Mouse (Mus musculus): ENCODE data around the gene Zmat3. TPM values are rescaled to one million over a fixed set of nuclear protein-coding genes. Genes with fewer than 3 reads are reported as not detected.

The Zmat3 gene
- total and polyA plus RNA-seq, 2 experiments from 2014 or later = 5.5 to 13.7 TPM

GRCm38 (mm10) chr3:32344825-32345224, 21.0 kb downstream of the Zmat3 start:
- H3K27me3 ChIP-seq (ENCODE audit: insufficient read depth, low read length) = no peaks in the 10 kb centered on the region
- no peaks in the 10 kb centered on the region for H3K9me3 ChIP-seq (ENCODE audit: low read length)
- DNase-seq (ENCODE audit: low spot score) (peak; percentile 15), ATAC-seq (ENCODE audit: low FRiP score) (no peak)
- H3K4me3 ChIP-seq (ENCODE audit: low read depth, low read length) = no peak overlapping the region
- H3K4me2 ChIP-seq (ENCODE audit: low read depth, low read length, poor library complexity, severe bottlenecking) = no peak overlapping the region
- peak; percentile 57 for TF ChIP-seq CTCF (IDR thresholded peaks at IDR 0.05)
- H3K36me3 ChIP-seq (ENCODE audit: insufficient read depth, low read length) = peaks cover 26% of the 10 kb centered on the region
- H3K4me1 ChIP-seq (ENCODE audit: insufficient read depth, low read length) = no peaks in the 10 kb centered on the region
- no peak overlapping the region for H3K27ac ChIP-seq (ENCODE audit: low read depth, low read length)
- 79% methylated on average over 5 of the region's 5 CpGs for WGBS
- no peak overlapping the region for H3K9ac ChIP-seq (replicated peaks; ENCODE audit: low read length, poor library complexity, severe bottlenecking)

- no peak overlapping the region for H3K4me3 ChIP-seq (ENCODE audit: low read depth, low read length)
- H3K9ac ChIP-seq (replicated peaks; ENCODE audit: low read length, poor library complexity, severe bottlenecking) = no peak overlapping the region
- H3K27me3 ChIP-seq (ENCODE audit: insufficient read depth, low read length) = no peaks in the 10 kb centered on the region
- H3K4me1 ChIP-seq (ENCODE audit: insufficient read depth, low read length) = no peaks in the 10 kb centered on the region
- 75% methylated on average over 12 of the region's 12 CpGs for WGBS
- peaks cover 29% of the 10 kb centered on the region for H3K36me3 ChIP-seq (ENCODE audit: insufficient read depth, low read length)
- ATAC-seq (ENCODE audit: low FRiP score) (peak; percentile 68), DNase-seq (ENCODE audit: low spot score) (peak; percentile 61)
- TF ChIP-seq CTCF (IDR thresholded peaks at IDR 0.05) = no peak
- no peak overlapping the region for H3K4me2 ChIP-seq (ENCODE audit: low read depth, low read length, poor library complexity, severe bottlenecking)
- no peaks in the 10 kb centered on the region for H3K9me3 ChIP-seq (ENCODE audit: low read length)
- H3K27ac ChIP-seq (ENCODE audit: low read depth, low read length) = peak overlapping the region; percentile 58
Measured at GRCm38 (mm10) chr3:32343371-32343770, 22.4 kb downstream of the Zmat3 start.

GRCm38 (mm10) chr3:32341434-32341833, 24.4 kb downstream of the Zmat3 start:
- Histone ChIP-seq H3K27me3 (ENCODE audit: insufficient read depth, low read length) (no peaks in the 10 kb centered on the region), H3K4me2 (ENCODE audit: low read depth, low read length, poor library complexity, severe bottlenecking) (no peak overlapping the region), H3K4me3 (ENCODE audit: low read depth, low read length) (no peak overlapping the region), H3K9me3 (ENCODE audit: low read length) (no peaks in the 10 kb centered on the region), H3K36me3 (ENCODE audit: insufficient read depth, low read length) (peaks cover 34% of the 10 kb centered on the region), H3K9ac (replicated peaks; ENCODE audit: low read length, poor library complexity, severe bottlenecking) (no peak overlapping the region), H3K27ac (ENCODE audit: low read depth, low read length) (no peak overlapping the region), H3K4me1 (ENCODE audit: insufficient read depth, low read length) (no peaks in the 10 kb centered on the region)
- ATAC-seq (ENCODE audit: low FRiP score) (no peak), DNase-seq (ENCODE audit: low spot score) (no peak)
- 94% methylated on average over 19 of the region's 19 CpGs for WGBS
- TF ChIP-seq CTCF (IDR thresholded peaks at IDR 0.05) = no peak

GRCm38 (mm10) chr3:32338231-32338630, 27.6 kb downstream of the Zmat3 start:
- no peak overlapping the region for H3K27ac ChIP-seq (ENCODE audit: low read depth, low read length)
- no peak overlapping the region for H3K4me3 ChIP-seq (ENCODE audit: low read depth, low read length)
- no peak overlapping the region for H3K9ac ChIP-seq (replicated peaks; ENCODE audit: low read length, poor library complexity, severe bottlenecking)
- peaks cover 26% of the 10 kb centered on the region for H3K36me3 ChIP-seq (ENCODE audit: insufficient read depth, low read length)
- H3K4me1 ChIP-seq (ENCODE audit: insufficient read depth, low read length) = no peaks in the 10 kb centered on the region
- WGBS = 70% methylated on average over 7 of the region's 7 CpGs
- DNase-seq (ENCODE audit: low spot score) = no peak
- H3K4me2 ChIP-seq (ENCODE audit: low read depth, low read length, poor library complexity, severe bottlenecking) = no peak overlapping the region
- H3K9me3 ChIP-seq (ENCODE audit: low read length) = no peaks in the 10 kb centered on the region
- ATAC-seq (ENCODE audit: low FRiP score) = no peak
- no peak for TF ChIP-seq CTCF (IDR thresholded peaks at IDR 0.05)
- H3K27me3 ChIP-seq (ENCODE audit: insufficient read depth, low read length) = no peaks in the 10 kb centered on the region

GRCm38 (mm10) chr3:32337770-32338169, 28.0 kb downstream of the Zmat3 start:
- Histone ChIP-seq H3K9ac (replicated peaks; ENCODE audit: low read length, poor library complexity, severe bottlenecking) (no peak overlapping the region), H3K4me1 (ENCODE audit: insufficient read depth, low read length) (no peaks in the 10 kb centered on the region), H3K27me3 (ENCODE audit: insufficient read depth, low read length) (no peaks in the 10 kb centered on the region), H3K27ac (ENCODE audit: low read depth, low read length) (no peak overlapping the region), H3K9me3 (ENCODE audit: low read length) (no peaks in the 10 kb centered on the region), H3K36me3 (ENCODE audit: insufficient read depth, low read length) (peaks cover 21% of the 10 kb centered on the region), H3K4me3 (ENCODE audit: low read depth, low read length) (no peak overlapping the region), H3K4me2 (ENCODE audit: low read depth, low read length, poor library complexity, severe bottlenecking) (no peak overlapping the region)
- DNase-seq (ENCODE audit: low spot score) (no peak), ATAC-seq (ENCODE audit: low FRiP score) (no peak)
- no peak for TF ChIP-seq CTCF (IDR thresholded peaks at IDR 0.05)
- WGBS = 78% methylated on average over 7 of the region's 7 CpGs

GRCm38 (mm10) chr3:32334901-32335300, 30.9 kb downstream of the Zmat3 start:
- no peaks in the 10 kb centered on the region for H3K4me1 ChIP-seq (ENCODE audit: insufficient read depth, low read length)
- WGBS = 86% methylated on average over 11 of the region's 11 CpGs
- DNase-seq (ENCODE audit: low spot score) = no peak

More at GRCm38 (mm10) chr3:32334901-32335300, 30.9 kb downstream of the Zmat3 start:
- TF ChIP-seq CTCF (IDR thresholded peaks at IDR 0.05) = no peak
- Histone ChIP-seq H3K9ac (replicated peaks; ENCODE audit: low read length, poor library complexity, severe bottlenecking) (no peak overlapping the region), H3K4me2 (ENCODE audit: low read depth, low read length, poor library complexity, severe bottlenecking) (no peak overlapping the region), H3K27ac (ENCODE audit: low read depth, low read length) (no peak overlapping the region), H3K9me3 (ENCODE audit: low read length) (no peaks in the 10 kb centered on the region), H3K27me3 (ENCODE audit: insufficient read depth, low read length) (no peaks in the 10 kb centered on the region), H3K36me3 (ENCODE audit: insufficient read depth, low read length) (0 out of 2 replicates have a peak, but pooled peaks cover 8% of the 10 kb centered on the region), H3K4me3 (ENCODE audit: low read depth, low read length) (no peak overlapping the region)
- ATAC-seq (ENCODE audit: low FRiP score) = no peak
